Mouse (Mus musculus) G1E-ER4 (cell line): Measurements from ENCODE around the gene Gm3285. TPM values are rescaled to one million over a fixed set of nuclear protein-coding genes. Genes with fewer than 3 reads are reported as not detected.

ENCODE experiments used
- GATA1 ChIP-seq: IDR thresholded peaks from one replicate; pipeline ENCODE4 v1.8.0; 2012; ENCODE audit warnings: low read length, inconsistent platforms
- polyA plus RNA-seq: library from polyadenylated mRNA; stranded (reverse); fragments of >175 nt; gene quantifications from 2 replicates; pipeline ENCODE4 v1.2.3, GENCODE M21; 2012

Gene Gm3285
- polyA plus RNA-seq: not detected in 2 replicates

- no peak for TF ChIP-seq GATA1
These were observed at the start of gene Gm3285 for GRCm38 (mm10) chr10:77861675-77862074. Gene Gm3285 (plus strand): TSS chr10:77861975.

GRCm38 (mm10) chr10:77814382-77814781, 47.4 kb upstream of the Gm3285 start, which contains the start of gene Gm2696:
Gene Gm2696 (plus strand): TSS chr10:77814682.
- no peak for TF ChIP-seq GATA1

- TF ChIP-seq GATA1: no peak
These were observed 46.3 kb upstream of the Gm3285 start for GRCm38 (mm10) chr10:77815514-77815913.

- no peak for TF ChIP-seq GATA1
These were observed 43.3 kb upstream of the Gm3285 start for GRCm38 (mm10) chr10:77818523-77818922.

- no peak for TF ChIP-seq GATA1
These were observed 42.6 kb upstream of the Gm3285 start for GRCm38 (mm10) chr10:77819203-77819602.

- TF ChIP-seq GATA1: no peak
These were observed 34.8 kb upstream of the Gm3285 start, which contains the start of gene Krtap10-4 for GRCm38 (mm10) chr10:77826951-77827350. Gene Krtap10-4 (minus strand): TSS chr10:77827095.

GRCm38 (mm10) chr10:77835647-77836046, 26.1 kb upstream of the Gm3285 start, which contains the start of gene Krtap10-10:
Gene Krtap10-10 (plus strand): TSS chr10:77835947.
- no peak for TF ChIP-seq GATA1

- no peak for TF ChIP-seq GATA1
These were observed 22.8 kb upstream of the Gm3285 start for GRCm38 (mm10) chr10:77839006-77839405.

- TF ChIP-seq GATA1: no peak
These were observed 15.3 kb upstream of the Gm3285 start, which contains the start of gene Gm36176 for GRCm38 (mm10) chr10:77846503-77846902. Gene Gm36176 (plus strand): TSS chr10:77846803.

- TF ChIP-seq GATA1: no peak
These were observed 14.8 kb upstream of the Gm3285 start for GRCm38 (mm10) chr10:77846961-77847360.

DNA sequence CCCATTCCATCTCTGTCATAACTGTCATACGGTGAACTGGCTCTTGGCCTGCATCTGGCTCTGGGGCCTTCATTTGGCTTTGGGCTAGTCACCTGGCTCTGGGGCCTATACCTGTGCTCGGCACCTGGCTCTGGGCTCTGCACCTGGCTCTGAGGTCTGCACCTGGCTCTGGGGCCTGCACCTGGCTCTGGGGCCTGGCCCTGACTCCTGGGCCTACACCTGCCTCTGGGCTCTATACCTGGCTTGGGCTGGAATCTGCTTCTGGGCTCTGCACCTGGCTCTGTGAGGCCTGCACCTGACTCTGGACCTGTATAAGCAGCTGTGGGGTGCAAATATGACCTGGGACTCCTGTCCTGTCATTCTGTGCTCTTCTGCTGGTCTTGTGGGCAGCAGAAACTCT, 14.2 kb upstream of the Gm3285 start:
- no peak for TF ChIP-seq GATA1

DNA sequence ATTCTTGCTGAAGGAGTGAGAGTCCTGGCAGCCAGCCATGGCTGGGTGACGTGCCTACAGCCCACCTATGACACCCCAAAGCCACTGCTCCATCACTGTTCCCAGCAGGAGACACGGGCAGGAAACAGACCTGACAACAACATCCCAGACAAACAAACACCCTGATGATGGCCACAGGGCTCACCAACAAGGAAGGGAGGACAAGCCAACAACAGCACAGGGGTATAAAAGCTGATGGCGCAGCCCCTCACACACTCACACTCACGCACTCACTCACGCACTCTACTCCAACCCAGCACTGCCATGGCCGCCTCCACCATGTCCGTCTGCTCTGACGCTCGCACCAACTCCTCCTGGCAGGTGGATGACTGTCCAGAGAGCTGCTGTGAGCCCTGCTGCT, 9.2 kb upstream of the Gm3285 start, which contains the start of gene Gm10318:
TSS of gene Gm10318 (plus strand) at position 301 of the 400 bp plus-strand sequence.
- TF ChIP-seq GATA1: no peak

DNA sequence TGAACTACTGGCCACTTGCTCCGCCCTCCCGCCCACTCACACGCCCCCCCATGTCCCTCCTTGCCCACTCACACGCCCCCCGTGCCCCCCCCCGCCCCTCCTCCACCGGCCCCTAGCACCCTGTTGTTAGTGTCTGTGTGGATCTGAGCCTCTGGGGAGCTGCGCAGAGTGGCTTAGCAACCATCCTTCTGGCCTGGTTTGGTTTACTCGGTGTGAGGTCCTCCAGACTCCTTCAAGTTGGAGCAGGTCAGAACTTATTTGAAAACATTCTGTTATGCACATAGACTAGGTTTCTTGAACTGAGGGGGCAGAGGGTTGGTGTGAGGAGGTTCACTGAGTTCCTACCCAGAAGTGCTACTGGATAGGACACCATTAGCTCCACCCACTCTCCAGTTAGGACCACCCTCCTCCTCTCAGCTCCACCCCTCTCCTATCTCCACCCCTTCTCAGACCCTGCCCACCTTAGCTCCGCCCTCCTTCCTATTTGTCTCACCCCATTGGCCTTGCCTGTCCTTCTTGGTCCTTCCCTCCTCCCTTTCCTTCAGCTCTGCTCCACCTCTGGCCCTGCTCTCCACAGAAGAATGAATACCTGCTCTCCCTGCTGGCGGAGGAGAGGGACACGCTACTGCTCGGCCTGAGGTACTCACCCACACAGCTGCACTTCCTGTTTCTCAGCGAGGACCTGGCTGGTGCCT, 2.4 kb downstream of the Gm3285 start:
- TF ChIP-seq GATA1: no peak

DNA sequence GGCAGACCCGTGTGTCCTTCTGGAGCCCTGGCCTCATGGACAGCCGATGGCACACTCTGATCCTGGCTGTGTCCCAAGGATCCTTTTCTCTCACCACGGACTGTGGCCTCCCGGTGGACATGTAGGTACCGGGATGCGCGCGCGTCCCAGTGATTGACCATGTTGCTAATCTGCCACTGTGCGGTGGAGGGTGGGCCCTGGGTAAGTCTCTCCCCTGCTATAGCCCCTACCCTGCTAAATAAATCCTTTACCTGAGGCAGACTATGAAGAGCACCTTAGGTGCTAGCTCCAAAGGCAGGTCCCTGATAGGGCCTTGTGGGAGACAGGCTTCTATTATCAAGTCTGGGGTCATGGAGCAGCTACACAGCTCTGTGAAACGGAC, 3.0 kb downstream of the Gm3285 start:
- no peak for TF ChIP-seq GATA1

DNA sequence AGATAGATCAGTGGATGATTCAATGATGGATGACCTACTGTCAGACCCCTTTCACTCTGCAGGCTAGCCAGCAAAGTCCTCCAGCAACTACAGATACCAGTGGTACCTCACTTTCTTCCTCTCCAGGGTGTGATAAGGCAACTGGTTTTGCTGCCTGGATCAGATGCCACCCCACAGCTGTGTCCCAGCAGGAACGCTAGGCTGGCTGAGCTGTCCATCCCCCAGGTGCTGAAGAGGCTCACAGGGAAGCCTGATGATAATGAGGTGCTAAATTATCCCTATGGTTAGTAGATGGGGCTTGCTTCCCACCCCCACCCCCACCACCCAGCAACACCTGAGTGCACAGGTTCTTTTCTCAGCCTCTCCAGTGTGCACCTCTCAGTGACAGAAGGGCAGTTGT, 5.8 kb downstream of the Gm3285 start:
- no peak for TF ChIP-seq GATA1

- TF ChIP-seq GATA1: no peak
These were observed 7.9 kb downstream of the Gm3285 start for GRCm38 (mm10) chr10:77869651-77870050.

- no peak for TF ChIP-seq GATA1
These were observed 17.2 kb downstream of the Gm3285 start for GRCm38 (mm10) chr10:77878985-77879384.

- no peak for TF ChIP-seq GATA1
These were observed 18.5 kb downstream of the Gm3285 start for GRCm38 (mm10) chr10:77880305-77880704.
